Mouse (Mus musculus): Measurements from ENCODE around the gene Nxf1.

GRCm38 (mm10) chr19:8756635-8757387, at the start of gene Nxf1:
- TF ChIP-seq CTCF (IDR thresholded peaks at IDR 0.05; ENCODE audit: borderline replicate concordance, insufficient read depth, low read length) (no peak), POLR2A (IDR thresholded peaks at IDR 0.05; ENCODE audit: low read depth, low read length) (peak; percentile 94)

All from embryonic fibroblast, embryonic 13.5 days (primary cell).